Mouse (Mus musculus): ENCODE results near the gene Ctsh.

Gene Ctsh

DNA sequence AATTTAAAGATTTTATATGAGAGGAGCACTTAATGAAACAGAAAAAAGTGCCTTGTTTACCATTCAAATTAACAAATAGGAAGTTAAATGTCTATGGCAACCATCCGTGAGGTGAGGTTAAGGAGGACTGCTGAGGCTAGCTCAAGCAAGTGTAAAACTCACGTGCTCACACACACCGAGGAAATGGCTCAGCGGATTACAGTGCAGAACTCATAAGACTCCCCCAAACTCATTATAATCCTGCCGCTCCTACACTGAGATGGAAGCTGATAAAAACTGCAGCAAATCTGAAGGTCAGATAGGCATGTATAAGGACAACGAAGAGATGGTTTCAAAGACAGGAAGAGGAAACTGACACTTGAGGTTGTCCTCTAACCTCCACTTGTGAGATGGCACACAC lies 55.4 kb downstream of the Ctsh start:
- no peak for DNase-seq (ENCODE audit: low read depth, low spot score)

DNA sequence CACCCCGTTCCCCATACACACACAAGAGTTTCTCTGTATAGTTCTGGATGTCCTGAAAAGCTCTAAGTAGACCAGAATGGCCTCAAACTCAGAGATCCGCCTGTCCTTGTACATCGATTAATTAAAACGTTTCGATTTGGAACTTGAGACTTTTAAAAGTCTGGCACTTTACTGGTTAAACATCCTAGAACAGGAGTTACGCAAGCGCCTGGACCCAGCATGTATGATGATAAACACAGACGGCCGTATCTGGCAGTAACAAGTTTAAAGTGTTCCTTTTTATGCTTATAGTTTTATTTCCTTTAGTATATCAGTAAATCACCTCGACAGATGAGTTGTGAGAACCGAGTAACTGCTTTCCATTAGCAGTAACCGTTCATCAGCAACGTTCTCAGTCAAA lies 59.2 kb downstream of the Ctsh start:
- no peak for DNase-seq (ENCODE audit: low read depth, low spot score)

DNA sequence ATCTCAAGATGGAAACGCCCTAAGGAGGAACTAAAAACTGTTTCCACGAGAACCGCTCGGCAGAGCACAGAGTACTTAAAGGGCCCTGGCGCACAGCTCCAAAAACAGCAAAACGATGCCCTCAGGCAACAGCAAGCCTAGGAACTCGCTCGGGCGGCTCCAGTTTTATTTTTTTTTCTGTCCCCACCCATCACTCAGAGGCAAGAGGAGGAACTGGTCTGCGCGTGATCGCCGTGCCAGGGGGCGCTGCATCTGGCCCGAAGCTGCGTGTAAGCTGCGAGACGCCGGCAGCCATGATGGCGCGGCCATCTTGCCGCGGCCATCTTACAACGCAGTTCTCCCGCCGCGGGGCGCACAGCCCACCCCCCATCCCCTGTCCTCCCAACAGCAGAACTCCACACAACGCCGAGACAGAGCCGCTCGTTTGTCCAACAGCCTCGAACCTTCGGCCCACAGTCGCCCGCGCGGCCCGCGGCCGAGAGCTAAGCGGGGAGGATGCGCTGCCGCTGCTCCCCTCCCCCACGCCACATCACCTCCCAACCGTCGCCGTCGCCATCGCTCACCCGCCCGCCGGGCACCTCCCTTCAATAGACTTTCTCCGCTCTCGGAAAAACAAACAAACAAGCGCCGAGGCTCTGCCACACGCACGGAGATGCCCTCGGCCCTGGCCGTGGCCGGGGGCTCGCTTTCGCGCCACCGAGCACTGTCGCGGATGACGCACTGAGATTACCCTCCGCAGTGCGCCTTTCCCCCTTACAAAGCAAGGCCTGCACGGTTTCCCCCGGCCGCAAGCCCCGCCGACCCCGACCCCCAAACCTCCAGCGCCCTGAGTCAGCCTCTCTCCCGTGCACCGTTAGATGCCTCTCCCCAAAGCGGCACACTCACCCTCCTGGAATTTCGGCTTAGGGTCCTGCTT lies 60.0 kb downstream of the Ctsh start:
- peak; percentile 72 for DNase-seq (ENCODE audit: low read depth, low spot score)

DNA sequence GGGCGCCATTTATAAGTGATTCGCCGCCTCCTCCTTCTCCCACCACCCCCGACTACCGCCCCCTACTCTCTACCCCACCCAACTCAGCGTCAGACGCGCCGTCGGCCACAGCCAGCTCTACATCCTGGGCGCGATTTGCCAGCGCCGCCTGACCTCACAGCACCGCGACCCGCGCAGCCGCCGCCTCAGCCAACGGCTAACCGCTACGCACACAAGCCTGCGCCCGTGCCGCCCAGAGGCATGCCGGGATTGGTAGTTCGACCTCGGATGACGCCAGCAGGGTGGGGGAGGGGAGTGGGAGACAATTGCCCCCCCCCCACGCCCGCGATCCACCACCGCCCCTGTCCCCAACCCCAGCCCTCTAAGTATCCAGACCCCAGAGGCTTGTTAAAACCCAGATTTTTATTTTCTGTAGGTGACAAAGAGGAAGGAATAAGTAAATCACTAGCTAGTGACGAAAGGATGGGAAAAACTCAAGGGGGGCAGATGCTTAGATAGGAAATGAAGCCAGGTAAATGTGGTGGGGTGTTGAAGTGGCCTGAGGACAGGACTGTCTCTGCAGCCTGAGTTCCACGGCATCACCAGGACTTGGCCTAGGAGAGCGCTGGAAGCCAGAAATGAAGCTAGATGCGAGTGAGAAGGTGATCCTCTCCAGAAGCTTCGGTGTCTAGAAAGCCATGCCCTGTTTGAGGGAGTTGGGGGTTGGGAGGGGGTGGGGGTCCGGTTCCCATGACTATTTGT lies 60.8 kb downstream of the Ctsh start, which contains the start of gene Morf4l1:
Morf4l1 (minus strand) TSS at position 208 of the 741 bp plus-strand sequence.
- DNase-seq (ENCODE audit: low read depth, low spot score): peak; percentile 89

DNA sequence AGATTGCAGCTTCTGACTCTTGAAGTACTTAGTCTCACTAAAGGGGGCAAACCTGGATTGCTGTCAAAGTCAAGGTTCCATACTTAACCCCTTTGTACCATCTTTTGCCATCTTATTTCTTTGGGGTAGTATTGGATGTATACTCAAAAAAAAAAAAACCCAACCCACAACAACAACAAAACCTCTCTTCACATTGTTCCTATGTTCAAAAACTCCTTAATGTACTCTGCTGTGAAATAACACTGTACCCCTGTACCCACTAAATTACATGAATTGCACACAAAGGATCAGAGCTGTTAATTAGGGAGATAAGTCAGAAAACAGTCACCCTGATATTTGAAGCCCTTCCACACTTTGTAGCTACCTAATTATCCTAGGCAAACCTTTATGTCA lies 61.4 kb downstream of the Ctsh start:
- DNase-seq (ENCODE audit: low read depth, low spot score): no peak

DNA sequence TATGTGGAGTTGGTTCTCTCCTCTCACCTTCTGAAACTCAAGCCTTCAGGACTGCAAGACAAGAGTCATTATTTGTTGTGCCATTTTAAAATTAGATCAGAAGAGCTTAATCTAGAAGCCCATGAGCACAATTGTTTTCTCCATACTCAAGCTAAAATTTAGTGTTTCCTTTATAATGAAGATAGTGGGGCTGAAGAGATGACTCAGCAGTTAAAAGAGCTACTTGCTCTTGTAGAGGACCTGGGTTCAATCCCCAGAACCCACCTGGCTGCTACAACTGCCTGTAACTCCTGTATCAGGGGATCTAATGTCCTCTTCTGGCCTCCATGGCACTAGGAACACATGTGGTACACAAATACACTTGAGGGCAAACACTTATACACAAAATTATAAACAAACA lies 63.3 kb downstream of the Ctsh start:
- no peak for DNase-seq (ENCODE audit: low read depth, low spot score)

DNA sequence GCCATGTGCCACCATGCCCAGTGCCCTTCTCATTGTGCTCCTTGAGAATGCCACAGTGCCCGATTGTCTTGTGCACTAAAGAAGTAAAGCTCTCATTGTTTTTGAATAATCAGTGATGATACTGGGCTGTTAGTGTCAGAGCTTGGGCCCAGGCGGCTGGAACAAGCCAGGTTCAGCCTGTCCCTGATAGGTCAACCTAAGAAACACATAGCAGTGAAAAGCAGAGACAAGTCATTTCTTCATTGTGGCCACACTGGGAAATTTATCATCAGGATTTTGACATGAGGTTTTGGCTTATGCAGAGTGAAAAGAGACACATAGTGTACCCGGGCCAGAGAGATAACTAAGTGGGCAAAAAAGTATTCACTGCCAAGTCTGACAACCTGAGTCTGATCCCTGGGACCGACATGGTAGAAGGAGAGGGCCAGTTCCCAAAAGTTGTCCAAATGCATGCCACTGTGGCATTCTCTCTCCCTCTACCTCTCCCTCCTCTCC lies 68.3 kb downstream of the Ctsh start:
- DNase-seq (ENCODE audit: low read depth, low spot score): no peak

DNA sequence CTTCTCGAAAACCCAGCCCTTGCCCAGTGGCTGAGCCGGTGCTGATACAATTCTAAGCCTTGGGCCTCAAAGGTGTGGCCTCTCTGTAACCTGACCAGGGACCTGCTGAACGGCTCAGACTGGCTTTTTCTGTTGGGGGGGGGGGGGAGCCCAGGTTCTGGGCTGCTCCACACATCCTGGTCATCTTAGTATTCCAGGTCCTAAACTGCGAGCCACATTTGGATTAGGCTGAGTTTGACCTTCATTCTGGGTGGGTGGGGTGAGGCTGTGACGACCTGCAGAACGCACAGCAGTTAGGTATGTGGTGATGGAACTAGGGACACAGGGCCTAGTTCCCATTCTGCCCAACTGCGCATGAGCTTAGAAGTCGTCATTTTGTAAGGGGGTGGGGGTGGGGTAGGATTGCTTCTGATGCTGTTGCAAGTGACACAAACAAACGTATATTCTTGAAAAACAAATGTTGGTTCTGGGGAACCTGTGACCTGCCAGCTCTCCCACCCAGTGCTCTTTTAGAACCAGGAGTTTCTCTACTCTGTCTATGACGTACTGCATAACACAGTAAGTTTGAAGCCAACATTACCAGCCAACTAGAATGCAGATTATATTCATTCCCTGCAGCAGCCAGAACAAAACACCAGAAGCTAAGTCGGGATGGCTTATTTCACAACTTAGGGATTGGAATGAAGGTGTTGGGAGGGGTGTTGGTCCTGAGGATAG lies 70.4 kb downstream of the Ctsh start:
- DNase-seq (ENCODE audit: low read depth, low spot score): no peak

DNA sequence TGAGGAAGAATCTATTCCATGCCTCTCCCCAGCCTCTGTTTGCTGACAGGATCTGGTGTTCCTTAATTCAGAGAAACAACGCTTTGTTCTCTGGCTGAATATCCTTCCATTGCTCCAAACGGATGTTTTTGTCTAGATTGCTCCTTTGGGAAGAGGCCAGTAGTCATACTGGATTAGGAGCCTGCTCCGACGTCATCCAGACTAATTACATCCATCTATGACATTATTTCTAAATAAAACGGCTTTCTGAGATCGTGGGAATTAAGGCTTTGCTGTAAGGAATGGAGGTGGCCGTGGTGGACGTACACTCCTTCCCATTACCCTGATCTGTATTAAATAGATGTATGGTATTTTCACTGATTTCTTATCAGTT lies 70.9 kb downstream of the Ctsh start:
- DNase-seq (ENCODE audit: low read depth, low spot score): no peak

All from retina, postnatal 7 days (tissue).